Mouse (Mus musculus) midbrain, embryonic 16.5 days (tissue): ENCODE results near the gene Plcb3. TPM values are rescaled to one million over a fixed set of nuclear protein-coding genes. Genes with fewer than 3 reads are reported as not detected.

Experiments used
- ATAC-seq: fragments of 200-750 bp; cut with Nextera tagmentation; 2 replicates; pipeline ENCODE4 v1.8.0; 2017; ENCODE audit warnings: moderate TSS enrichment
- H3K27ac ChIP-seq: fragments of 300-500 bp; sonication (generic); 2 replicates; pipeline ENCODE4 v1.5.1; 2014; ENCODE audit warnings: mild to moderate bottlenecking, low read length, mixed read lengths
- H3K27me3 ChIP-seq: fragments of 300-500 bp; sonication (generic); 2 replicates; pipeline ENCODE4 v1.6.1; 2014; ENCODE audit warnings: low read depth, low read length, mixed read lengths; ENCODE audit not compliant: control insufficient read depth, insufficient read depth
- H3K36me3 ChIP-seq: fragments of 300-500 bp; sonication (generic); 2 replicates; pipeline ENCODE4 v1.6.1; 2014; ENCODE audit warnings: mild to moderate bottlenecking, low read length, moderate library complexity, mixed read lengths; ENCODE audit not compliant: control insufficient read depth, insufficient read depth
- H3K4me1 ChIP-seq: fragments of 300-500 bp; sonication (generic); 2 replicates; pipeline ENCODE4 v1.6.1; 2014; ENCODE audit warnings: mild to moderate bottlenecking, low read length, mixed read lengths; ENCODE audit not compliant: control insufficient read depth, insufficient read depth
- H3K4me2 ChIP-seq: fragments of 300-500 bp; sonication (generic); 2 replicates; pipeline ENCODE4 v1.6.1; 2014; ENCODE audit warnings: mild to moderate bottlenecking, low read length, mixed read lengths
- H3K4me3 ChIP-seq: fragments of 300-500 bp; sonication (generic); 2 replicates; pipeline ENCODE4 v1.5.1; 2014; ENCODE audit warnings: low read depth, mild to moderate bottlenecking, low read length, moderate library complexity, mixed read lengths
- H3K9ac ChIP-seq: fragments of 300-500 bp; sonication (generic); 2 replicates; pipeline ENCODE4 v1.6.1; 2014; ENCODE audit warnings: low read depth, low read length, mixed read lengths
- H3K9me3 ChIP-seq: fragments of 300-500 bp; sonication (generic); replicated peaks from 2 replicates; pipeline ENCODE4 v1.6.1; 2014; ENCODE audit warnings: mild to moderate bottlenecking, low read length, mixed read lengths; ENCODE audit not compliant: control insufficient read depth, poor library complexity, severe bottlenecking
- WGBS: fragments of 180-500 bp; shearing (Covaris S2); extraction: QIAGEN DNeasy Blood & Tissue Kit; methylation state at CpG from one replicate; pipeline ENCODE4 v1.1.7; 2014; 5-methylcytosine and 5-hydroxymethylcytosine counted together
- polyA plus RNA-seq: library from polyadenylated mRNA; unstranded; fragments of >200 nt; fragmentation: Nextera tagmentation; extraction: Ambion mirVana; gene quantifications from 2 replicates; pipeline ENCODE4 v1.2.1, GENCODE M21; 2015

Plcb3 gene
- polyA plus RNA-seq, 1 experiment from 2014 or later: 9.7 TPM

DNA sequence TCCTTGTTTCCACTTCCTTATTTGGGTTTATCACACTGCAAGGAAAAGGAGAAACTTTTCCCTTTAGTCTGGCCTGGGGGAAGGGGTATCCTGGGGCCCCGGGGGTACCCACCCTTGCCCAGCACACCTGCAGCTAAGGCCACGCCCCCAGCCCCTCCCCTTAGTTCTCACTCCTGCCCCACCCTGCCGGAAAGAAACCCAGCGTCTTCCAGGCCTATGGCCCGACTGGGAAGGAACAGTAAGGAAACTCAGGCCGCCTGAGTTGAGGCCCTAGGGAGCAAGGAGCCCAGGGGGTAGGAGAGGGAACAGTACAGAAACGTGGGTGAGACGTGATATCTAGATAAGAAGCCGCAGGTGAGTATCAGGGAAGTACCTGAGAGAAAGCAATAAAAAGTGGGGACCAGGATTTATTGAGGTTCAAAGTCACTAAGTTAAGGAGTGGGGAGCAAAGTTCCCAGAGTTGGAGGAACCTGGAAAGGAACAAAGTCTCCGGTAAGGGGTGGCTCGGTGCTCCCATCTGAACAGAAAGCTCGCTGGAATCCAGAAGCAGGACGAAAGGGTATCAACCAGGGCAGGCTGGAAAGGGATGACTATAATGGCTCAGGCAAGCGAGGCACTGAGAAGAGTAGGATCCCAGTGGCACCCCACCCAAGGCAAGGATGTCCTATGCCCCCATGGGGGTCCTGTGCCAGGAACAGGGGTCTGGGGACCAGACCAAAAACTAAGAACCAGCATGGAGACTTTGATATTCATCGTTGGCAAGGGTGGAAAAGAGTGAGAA, 7.6 kb downstream of the Plcb3 start:
- Histone ChIP-seq H3K9me3 (no peaks in the 10 kb centered on the region), H3K4me3 (peak overlapping the region; percentile 40; the same call in 1 of the 2 replicates), H3K4me2 (peak overlapping the region; percentile 44), H3K9ac (no peak overlapping the region), H3K36me3 (no peaks in the 10 kb centered on the region), H3K4me1 (peaks cover 11% of the 10 kb centered on the region), H3K27ac (no peak overlapping the region), H3K27me3 (peaks cover 21% of the 10 kb centered on the region)
- 17% methylated on average over 15 of the region's 15 CpGs for WGBS
- no peak for ATAC-seq

DNA sequence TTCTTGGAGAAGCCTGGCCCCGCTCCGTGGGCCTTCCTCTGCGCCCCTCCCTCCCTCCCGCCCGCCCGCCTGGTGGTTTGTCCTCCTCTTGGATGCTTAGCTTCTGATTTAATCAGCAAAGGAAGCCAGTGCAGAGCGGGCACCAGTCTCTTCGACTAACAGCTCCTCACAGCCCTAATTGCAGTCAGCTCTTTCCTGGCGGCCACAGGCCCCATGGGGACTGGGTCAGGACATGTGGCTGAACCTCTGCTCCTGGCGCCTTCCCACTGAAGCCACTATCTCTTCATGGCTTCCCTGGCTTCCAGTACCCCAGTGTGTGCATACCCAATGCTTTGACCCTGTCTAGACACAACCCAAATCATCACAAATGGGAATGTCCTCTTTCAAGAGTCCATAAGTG, 19.8 kb downstream of the Plcb3 start:
- H3K4me3 ChIP-seq: no peak overlapping the region
- no peaks in the 10 kb centered on the region for H3K36me3 ChIP-seq
- ATAC-seq: no peak
- no peaks in the 10 kb centered on the region for H3K27me3 ChIP-seq
- no peak overlapping the region for H3K9ac ChIP-seq
- 81% methylated on average over 10 of the region's 10 CpGs for WGBS
- peaks cover 9% of the 10 kb centered on the region for H3K4me1 ChIP-seq
- no peak overlapping the region for H3K27ac ChIP-seq
- H3K4me2 ChIP-seq: no peak overlapping the region
- no peaks in the 10 kb centered on the region for H3K9me3 ChIP-seq

DNA sequence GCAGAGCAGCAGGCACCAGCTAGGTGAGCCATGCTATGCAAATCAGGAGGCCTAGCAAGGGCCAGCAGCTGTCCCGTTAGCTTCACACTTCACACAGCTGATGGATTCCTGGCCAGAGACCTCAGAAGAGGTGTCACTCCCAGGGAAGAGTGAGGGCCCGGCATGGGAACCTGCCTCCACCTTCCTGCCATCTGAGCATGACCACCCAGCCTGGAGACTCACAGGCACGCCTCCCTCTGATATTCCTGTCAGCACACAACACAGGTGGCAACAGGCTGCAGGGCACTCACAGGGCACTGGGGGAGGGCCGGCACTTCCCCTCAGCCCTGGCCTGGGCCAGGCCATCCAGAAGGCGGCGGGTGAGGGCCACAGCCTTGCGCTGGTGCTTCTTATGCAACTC, 20.8 kb downstream of the Plcb3 start:
- H3K27me3 ChIP-seq: no peaks in the 10 kb centered on the region
- H3K27ac ChIP-seq: no peak overlapping the region
- no peak overlapping the region for H3K4me3 ChIP-seq
- ATAC-seq: no peak
- H3K9me3 ChIP-seq: no peaks in the 10 kb centered on the region
- H3K4me1 ChIP-seq: peaks cover 9% of the 10 kb centered on the region
- no peak overlapping the region for H3K9ac ChIP-seq
- H3K4me2 ChIP-seq: no peak overlapping the region
- H3K36me3 ChIP-seq: no peaks in the 10 kb centered on the region
- 91% methylated on average over 7 of the region's 7 CpGs for WGBS

DNA sequence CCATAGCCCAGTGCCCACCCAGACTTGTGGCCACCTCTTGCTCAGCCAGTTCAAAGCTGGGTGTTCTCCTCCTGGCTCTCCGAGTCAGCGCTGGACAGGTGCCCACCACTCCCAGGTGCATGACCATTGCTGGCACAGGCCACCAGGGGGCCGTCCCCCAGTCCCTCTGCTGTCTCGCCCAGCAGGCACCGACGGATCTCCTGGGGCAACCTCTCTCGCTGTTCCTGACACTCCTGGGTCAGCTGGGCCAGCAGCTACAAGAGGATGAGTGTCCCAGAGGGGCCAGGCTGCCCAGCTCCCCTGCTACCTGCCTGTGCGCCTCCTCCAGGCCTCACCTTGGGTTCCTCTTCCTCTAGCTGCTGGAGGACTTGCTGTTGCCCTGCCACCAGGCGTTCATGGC, 22.2 kb downstream of the Plcb3 start:
- H3K9me3 ChIP-seq: no peaks in the 10 kb centered on the region
- 53% methylated on average over 9 of the region's 9 CpGs for WGBS
- H3K27me3 ChIP-seq: no peaks in the 10 kb centered on the region
- no peak overlapping the region for H3K27ac ChIP-seq
- no peak overlapping the region for H3K9ac ChIP-seq
- H3K4me3 ChIP-seq: no peak overlapping the region
- peaks cover 17% of the 10 kb centered on the region for H3K4me1 ChIP-seq
- H3K36me3 ChIP-seq: no peaks in the 10 kb centered on the region
- ATAC-seq: no peak
- no peak overlapping the region for H3K4me2 ChIP-seq

DNA sequence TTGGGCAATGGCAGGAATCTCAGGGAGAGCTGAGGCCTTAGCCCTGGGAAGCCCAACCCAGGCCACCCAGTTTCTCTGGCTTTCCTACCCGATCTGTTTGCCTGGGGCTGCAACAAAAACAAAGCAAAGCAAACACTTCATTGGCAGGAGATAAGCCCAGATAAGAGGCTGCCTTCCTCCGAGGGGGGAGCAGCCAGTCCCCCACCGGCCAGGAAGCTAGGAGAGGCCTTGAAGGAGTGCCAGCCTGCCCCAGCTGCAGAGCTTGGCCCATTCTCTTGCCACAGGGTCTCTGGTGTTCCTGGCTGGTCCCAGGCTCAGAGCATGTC, 23.6 kb downstream of the Plcb3 start:
- Histone ChIP-seq H3K4me2 (peak overlapping the region; percentile 82), H3K4me1 (peaks cover 17% of the 10 kb centered on the region), H3K36me3 (no peaks in the 10 kb centered on the region), H3K27ac (peak overlapping the region; percentile 93), H3K9ac (peak overlapping the region; percentile 70), H3K9me3 (no peaks in the 10 kb centered on the region), H3K27me3 (no peaks in the 10 kb centered on the region), H3K4me3 (peak overlapping the region; percentile 61)
- ATAC-seq: no peak
- 19% methylated on average over 3 of the region's 3 CpGs for WGBS

DNA sequence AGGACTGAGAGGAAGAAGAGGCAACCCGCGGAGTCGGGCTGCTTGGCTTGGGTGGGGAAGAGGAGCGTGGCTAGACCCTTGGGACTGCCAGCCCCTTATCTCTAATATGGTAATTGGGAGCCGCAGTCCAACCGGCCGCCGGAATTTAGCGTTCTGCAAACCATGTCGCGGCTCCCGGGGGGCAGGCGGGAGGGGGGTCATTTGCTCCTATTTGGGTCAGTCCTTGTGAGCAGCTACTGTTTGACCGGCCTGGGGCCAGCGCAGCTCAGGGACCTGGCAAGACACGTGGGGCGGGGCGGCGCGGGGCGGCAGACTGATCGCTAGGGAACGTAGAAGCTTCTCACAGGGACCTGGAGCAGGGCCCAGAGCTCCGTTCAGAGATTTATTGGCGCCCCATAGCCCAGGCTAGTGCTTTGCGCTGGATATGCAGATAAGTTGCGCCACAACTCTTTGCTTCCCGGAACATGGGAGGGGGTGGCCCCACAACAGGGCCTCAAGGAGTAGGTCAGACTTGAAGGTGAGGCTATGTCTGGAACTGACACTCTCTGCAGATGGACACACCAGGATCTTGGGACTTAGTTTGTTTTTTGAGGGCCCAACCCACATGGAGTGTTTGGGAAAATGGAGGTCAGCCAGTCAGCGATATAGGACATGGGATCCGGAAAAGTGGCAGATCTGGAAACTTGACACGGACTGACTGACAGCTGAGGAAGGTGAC, 24.1 kb downstream of the Plcb3 start:
- H3K4me1 ChIP-seq: peaks cover 17% of the 10 kb centered on the region
- peak overlapping the region; percentile 93 for H3K27ac ChIP-seq
- H3K9ac ChIP-seq: peak overlapping the region; percentile 70
- peak overlapping the region; percentile 82 for H3K4me2 ChIP-seq
- peak overlapping the region; percentile 61 for H3K4me3 ChIP-seq
- peak; percentile 33 for ATAC-seq
- H3K36me3 ChIP-seq: no peaks in the 10 kb centered on the region
- WGBS: 3% methylated on average over 31 of the region's 31 CpGs
- H3K9me3 ChIP-seq: no peaks in the 10 kb centered on the region
- no peaks in the 10 kb centered on the region for H3K27me3 ChIP-seq

DNA sequence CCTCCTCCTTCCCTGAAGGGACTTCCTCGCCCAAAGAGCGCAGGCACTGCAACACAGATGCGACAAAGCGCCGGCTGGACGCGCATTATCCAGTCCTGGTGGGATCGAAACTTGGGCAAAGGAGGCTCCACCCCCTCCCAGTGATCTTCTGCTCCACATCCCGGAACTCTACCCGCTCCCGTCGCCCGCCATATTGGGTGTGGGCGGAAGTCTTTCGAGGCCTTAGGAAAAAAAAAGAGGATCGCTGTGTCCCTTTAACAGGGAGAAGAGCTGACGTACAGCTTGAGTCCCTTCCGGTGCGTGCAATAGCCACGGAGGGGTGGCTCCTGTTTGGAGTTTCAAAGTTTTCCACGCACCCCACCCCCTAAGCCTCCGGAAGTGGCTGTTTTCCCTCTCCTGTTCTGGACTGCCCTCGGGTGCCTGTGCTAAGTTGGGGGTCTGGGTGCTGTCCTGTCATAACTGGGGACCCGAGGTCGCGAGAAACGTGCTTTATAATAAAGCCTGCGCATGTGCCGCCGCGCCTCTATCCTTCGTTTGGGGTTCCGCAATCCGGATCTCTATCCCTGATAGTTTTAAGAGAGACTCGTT, 24.8 kb downstream of the Plcb3 start:
- no peaks in the 10 kb centered on the region for H3K9me3 ChIP-seq
- peak overlapping the region; percentile 93 for H3K27ac ChIP-seq
- H3K4me2 ChIP-seq: peak overlapping the region; percentile 82
- under 1% methylated on average over 35 of the region's 35 CpGs for WGBS
- H3K27me3 ChIP-seq: no peaks in the 10 kb centered on the region
- peaks cover 17% of the 10 kb centered on the region for H3K4me1 ChIP-seq
- peak overlapping the region; percentile 70 for H3K9ac ChIP-seq
- H3K36me3 ChIP-seq: no peaks in the 10 kb centered on the region
- H3K4me3 ChIP-seq: peak overlapping the region; percentile 61
- peak; percentile 84 for ATAC-seq

DNA sequence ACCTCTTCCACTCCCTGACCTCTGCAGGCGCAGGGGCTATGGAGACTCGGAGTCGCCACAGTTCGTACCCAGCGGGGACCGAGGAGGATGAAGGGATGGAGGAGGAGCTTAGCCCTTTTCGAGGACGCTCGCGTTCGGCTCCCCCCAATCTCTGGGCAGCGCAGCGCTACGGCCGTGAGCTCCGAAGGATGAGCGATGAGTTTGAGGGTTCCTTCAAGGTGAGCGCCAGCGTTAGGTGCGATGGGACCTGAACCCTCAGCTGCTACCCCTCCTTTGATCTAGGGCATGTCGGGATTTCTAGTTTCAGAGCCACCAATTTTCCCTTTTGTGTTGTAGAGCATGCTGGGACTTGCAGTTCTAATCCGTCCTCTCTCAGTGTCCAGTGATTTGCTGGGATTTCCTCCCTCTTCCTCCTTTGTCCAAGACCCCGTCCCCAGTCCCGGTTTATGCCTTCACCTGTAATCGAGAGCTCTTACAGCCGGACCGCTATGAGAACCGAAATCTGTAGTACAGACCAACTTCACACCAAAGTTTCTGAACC, 25.6 kb downstream of the Plcb3 start:
- H3K4me1 ChIP-seq: peaks cover 17% of the 10 kb centered on the region
- no peaks in the 10 kb centered on the region for H3K27me3 ChIP-seq
- no peaks in the 10 kb centered on the region for H3K9me3 ChIP-seq
- peak overlapping the region; percentile 70 for H3K9ac ChIP-seq
- no peaks in the 10 kb centered on the region for H3K36me3 ChIP-seq
- peak overlapping the region; percentile 93 for H3K27ac ChIP-seq
- under 1% methylated on average over 28 of the region's 28 CpGs for WGBS
- H3K4me2 ChIP-seq: peak overlapping the region; percentile 82
- peak; percentile 69 for ATAC-seq
- H3K4me3 ChIP-seq: peak overlapping the region; percentile 61

DNA sequence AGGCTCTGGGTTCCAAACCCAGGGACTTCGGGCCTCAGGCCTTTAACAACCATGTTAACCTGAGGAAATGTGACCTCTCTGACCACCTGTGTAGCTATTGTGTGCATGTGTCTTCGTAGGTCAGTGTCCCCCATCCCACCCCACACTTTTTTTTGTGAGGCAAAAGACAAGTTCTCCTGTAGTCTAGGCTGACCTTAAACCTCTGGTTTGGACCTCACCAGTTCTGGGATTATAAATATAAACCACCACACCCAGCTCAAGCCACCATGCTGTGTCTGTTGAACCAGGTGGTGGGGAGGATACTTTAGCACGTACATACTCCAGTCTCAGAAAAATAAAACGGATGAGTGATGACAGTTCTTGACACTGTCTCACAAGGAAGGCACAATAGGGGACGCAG, 26.3 kb downstream of the Plcb3 start:
- no peak for ATAC-seq

More for the DNA sequence above, 26.3 kb downstream of the Plcb3 start:
- 41% methylated on average over 5 of the region's 5 CpGs for WGBS
- Histone ChIP-seq H3K9ac (peak overlapping the region; percentile 70), H3K4me2 (peak overlapping the region; percentile 82), H3K27ac (peak overlapping the region; percentile 93), H3K36me3 (no peaks in the 10 kb centered on the region), H3K27me3 (no peaks in the 10 kb centered on the region), H3K4me1 (peaks cover 17% of the 10 kb centered on the region), H3K9me3 (no peaks in the 10 kb centered on the region), H3K4me3 (peak overlapping the region; percentile 61)
